Mouse (Mus musculus) olfactory bulb, adult 2 months (tissue): ENCODE results near the gene Ankrd44. TPM values are rescaled to one million over a fixed set of nuclear protein-coding genes. Genes with fewer than 3 reads are reported as not detected.

Experiments
- H3K27ac ChIP-seq: fragments of 200-500 bp; 2 replicates; pipeline ENCODE4 v1.5.1; 2012; ENCODE audit warnings: low read depth, low read length; ENCODE audit not compliant: insufficient read depth
- H3K4me1 ChIP-seq: fragments of 200-500 bp; 2 replicates; pipeline ENCODE4 v1.6.1; 2012; ENCODE audit warnings: low read length; ENCODE audit not compliant: control insufficient read depth, insufficient read depth
- H3K4me3 ChIP-seq: fragments of 200-500 bp; 2 replicates; pipeline ENCODE4 v1.5.1; 2012; ENCODE audit warnings: mild to moderate bottlenecking, low read depth, low read length, moderate library complexity; ENCODE audit not compliant: insufficient read depth
- CTCF ChIP-seq: fragments of 200-500 bp; IDR thresholded peaks from 2 replicates; pipeline ENCODE4 v1.5.1; 2012; ENCODE audit warnings: low read depth, mild to moderate bottlenecking, low read length, moderate library complexity; ENCODE audit not compliant: insufficient read depth
- POLR2A ChIP-seq: fragments of 200-500 bp; IDR thresholded peaks from 2 replicates; pipeline ENCODE4 v1.6.1; 2012; ENCODE audit warnings: mild to moderate bottlenecking, low read depth, low read length, moderate library complexity; ENCODE audit not compliant: insufficient read depth
- WGBS: fragments of 180-500 bp; shearing (Covaris S2); methylation state at CpG from one replicate; pipeline ENCODE4 v1.1.7; 2018; 5-methylcytosine and 5-hydroxymethylcytosine counted together
- polyA plus RNA-seq: library from polyadenylated mRNA; stranded (reverse); fragments of >200 nt; gene quantifications from 2 replicates; pipeline ENCODE4 v1.2.4, GENCODE M21; 2012; ENCODE audit warnings: low replicate concordance; ENCODE audit not compliant: missing spikeins, insufficient read depth, insufficient read length

Gene Ankrd44
- polyA plus RNA-seq, 1 experiment, result not detected

DNA sequence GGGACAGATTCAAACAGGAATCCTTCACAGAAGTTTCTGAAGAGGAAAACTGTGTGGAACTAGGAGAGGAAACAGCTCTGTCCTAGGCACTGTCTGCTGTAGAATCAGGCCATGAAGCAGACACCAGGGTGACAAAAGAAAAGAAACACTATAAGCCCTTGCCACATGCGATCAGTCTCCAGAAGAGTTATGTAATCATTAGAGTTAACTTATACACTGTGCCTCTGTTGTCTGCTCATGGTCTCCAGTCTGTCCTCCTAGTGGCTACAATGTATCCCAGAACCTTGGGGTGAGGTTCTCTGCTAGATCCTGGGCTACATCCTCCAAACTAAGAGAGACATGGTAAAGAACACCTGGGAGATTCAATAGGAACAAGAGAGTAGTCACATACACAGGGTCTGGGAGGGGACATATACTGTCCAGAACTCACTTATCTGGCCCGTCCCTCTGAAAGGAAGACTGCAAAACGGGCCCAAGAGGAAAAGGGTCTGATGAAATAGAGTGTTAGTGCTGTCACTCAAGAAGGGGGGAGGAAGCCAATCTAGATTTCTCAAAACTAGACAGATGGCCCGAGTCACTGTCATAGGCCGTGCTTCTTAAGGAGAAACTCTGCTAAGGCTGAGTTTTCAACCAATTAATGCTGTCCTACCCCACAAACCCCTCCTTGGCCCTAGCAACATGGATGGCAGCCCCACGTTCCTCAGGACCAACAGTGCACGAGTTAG, 61.1 kb downstream of the Ankrd44 start:
- Histone ChIP-seq H3K4me3 (no peak overlapping the region), H3K27ac (no peak overlapping the region), H3K4me1 (peaks cover 4% of the 10 kb centered on the region; the same call in 1 of the 2 replicates)
- 96% methylated on average over 7 of the region's 7 CpGs for WGBS
- TF ChIP-seq POLR2A (no peak), CTCF (no peak)

DNA sequence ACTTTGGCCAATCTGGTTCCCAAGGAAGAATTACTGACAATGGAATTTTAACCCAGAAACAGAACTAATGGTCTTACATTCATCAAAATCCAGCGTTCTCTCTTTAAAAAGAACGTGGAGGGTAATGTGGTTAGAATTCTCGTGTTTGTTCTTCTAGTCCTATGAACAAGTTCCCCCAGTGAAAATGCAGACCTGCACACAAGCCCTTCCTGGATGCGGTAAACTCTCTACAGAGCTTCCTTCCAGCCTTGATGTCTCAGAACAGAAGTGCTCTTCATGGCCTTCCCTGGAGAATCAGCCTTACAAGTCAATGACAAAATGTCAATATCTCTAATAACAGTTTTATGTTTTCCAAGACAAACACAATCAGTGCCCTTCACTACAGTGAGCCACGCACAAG, 65.8 kb downstream of the Ankrd44 start:
- H3K4me3 ChIP-seq, result no peak overlapping the region
- 87% methylated on average over 5 of the region's 5 CpGs for WGBS
- TF ChIP-seq POLR2A, result no peak
- TF ChIP-seq CTCF, result no peak
- H3K4me1 ChIP-seq, result no peaks in the 10 kb centered on the region
- H3K27ac ChIP-seq, result no peak overlapping the region

DNA sequence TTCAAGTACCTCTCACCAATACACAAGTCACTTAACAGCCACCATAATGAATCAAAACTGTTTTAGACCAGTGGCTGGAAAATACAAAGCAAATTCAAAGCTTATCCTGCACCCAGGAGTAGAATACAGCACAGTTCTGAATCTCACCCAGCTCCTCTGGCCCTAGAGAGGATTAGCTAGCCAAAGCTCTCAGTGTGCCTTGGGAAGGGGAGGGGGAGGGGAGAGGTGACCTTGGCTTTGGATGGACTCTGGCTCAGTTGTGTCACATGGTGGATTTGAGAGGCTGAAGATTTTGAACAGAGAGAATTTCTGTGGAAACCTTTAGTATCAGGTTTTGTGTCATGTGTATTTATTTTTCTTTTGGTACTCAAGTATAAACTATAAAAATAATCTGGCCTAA, 66.3 kb downstream of the Ankrd44 start:
- no peak overlapping the region for H3K4me3 ChIP-seq
- no peaks in the 10 kb centered on the region for H3K4me1 ChIP-seq
- TF ChIP-seq POLR2A, result no peak
- H3K27ac ChIP-seq, result no peak overlapping the region

DNA sequence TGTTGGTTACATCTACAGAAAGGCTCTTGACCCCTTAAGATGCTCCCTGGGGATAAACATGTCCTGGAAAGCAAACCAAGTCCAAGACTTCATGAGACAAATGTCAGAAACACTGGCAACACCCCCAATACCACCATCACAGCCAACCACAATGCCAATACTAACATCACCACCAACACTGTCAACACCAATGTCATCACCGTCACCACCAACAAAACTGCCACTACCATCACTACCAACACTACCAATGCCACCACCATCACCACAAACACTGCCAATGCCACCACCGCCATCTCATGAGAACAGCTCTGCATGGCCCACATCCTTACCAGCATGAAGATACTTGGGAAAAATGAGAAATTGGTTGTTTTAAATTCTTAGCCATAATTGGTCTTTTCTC, 67.3 kb downstream of the Ankrd44 start:
- Histone ChIP-seq H3K4me1 (peaks cover 3% of the 10 kb centered on the region; the same call in 1 of the 2 replicates), H3K27ac (no peak overlapping the region), H3K4me3 (no peak overlapping the region)
- TF ChIP-seq CTCF (no peak), POLR2A (no peak)
- WGBS, result 96% methylated on average over 2 of the region's 2 CpGs

DNA sequence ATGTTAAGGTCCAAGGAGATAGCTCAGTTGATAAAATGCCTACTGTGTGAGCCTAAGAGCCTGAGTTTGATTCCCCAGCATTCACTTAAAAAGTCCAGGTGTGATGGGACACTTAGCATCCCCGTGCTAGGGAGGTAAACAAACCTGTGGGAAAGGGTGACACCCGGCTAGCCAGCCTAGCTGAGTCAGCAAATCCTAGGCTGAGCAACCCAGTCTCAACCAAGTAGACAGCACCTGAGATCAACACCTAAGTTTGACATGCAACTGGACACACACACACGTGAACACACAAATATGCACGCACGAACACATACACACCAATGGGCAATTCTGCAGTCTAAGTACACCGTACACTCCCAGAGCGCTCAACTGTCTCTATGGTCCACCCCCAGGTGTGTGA, 69.7 kb downstream of the Ankrd44 start:
- Histone ChIP-seq H3K27ac (no peak overlapping the region), H3K4me3 (no peak overlapping the region), H3K4me1 (peaks cover 12% of the 10 kb centered on the region)
- 98% methylated on average over 7 of the region's 7 CpGs for WGBS
- TF ChIP-seq CTCF (no peak), POLR2A (no peak)

DNA sequence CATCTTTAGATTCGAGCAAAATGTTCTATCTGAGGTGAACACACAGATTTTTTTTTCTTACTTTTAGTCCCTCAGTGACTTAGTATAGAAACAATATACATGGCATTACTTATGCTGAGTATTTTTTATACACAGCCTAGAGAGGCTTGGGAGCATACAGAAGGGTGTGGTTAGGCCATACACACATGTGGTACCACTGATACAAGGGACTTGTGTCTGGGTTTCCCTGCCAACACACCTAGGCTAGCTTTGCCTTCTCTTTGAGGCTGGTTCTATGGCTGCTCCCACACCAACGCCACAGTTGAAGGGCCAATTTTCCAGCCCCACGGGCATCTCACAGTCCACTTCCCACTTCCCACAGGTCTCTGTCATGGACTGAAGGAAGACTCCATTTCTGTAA, 70.2 kb downstream of the Ankrd44 start:
- TF ChIP-seq CTCF (no peak), POLR2A (no peak)
- 90% methylated on average over 3 of the region's 3 CpGs for WGBS
- Histone ChIP-seq H3K27ac (no peak overlapping the region), H3K4me3 (no peak overlapping the region), H3K4me1 (peaks cover 12% of the 10 kb centered on the region)

DNA sequence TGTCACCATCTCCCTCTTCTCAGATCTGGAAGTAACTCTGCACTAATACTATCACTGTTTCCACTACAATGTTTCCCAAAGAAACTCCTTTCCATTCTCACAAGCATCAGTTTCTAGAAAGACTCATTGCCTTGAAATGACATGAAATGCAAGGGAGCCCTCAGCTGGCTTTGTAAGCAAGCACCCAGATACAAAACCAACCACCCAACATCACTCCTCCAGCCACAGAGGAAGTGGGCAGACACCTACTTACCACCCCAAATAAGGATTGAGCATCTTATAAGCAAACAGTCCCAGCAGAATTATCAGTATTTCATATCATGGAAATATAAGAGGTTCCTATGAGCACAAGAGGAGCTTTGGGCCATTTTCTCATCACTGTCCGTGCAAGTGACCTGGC, 71.8 kb downstream of the Ankrd44 start:
- Histone ChIP-seq H3K4me1 (peaks cover 12% of the 10 kb centered on the region), H3K27ac (no peak overlapping the region), H3K4me3 (no peak overlapping the region)
- TF ChIP-seq POLR2A (no peak), CTCF (no peak)
- WGBS, result 93% methylated on average over 1 of the region's 1 CpGs

DNA sequence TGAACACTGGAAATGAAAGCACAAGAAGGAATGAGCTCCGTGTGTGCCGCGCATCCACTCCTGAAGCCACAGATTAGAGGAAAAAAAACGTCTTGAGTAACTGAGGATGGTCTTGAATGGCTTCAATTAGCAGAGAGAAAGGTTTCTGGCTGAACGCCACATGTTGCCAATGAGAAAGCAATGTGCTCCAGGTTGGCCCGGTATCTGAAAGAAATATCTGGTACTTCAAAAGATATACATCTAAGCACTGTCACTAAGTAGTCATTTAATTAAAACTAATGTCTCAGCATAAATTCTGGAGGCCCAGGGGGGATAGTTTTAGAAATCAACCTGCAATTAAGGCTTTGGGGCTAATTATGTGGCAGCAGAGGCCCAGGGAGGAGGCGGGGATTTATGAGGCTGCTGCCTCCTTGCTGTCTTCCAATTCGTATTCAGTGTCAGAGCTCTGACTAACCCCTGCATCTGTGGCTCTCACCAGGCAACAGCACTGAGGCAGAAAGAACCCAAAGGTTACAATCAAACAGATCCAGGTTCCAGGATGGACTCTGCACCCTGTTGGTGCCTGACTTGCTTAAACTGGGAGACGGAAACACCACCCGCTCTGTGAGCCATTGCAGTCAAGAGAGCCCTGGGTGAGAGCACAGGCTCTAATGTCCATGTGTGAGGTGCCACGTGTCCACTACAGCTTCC, 72.7 kb downstream of the Ankrd44 start:
- no peak overlapping the region for H3K27ac ChIP-seq

DNA sequence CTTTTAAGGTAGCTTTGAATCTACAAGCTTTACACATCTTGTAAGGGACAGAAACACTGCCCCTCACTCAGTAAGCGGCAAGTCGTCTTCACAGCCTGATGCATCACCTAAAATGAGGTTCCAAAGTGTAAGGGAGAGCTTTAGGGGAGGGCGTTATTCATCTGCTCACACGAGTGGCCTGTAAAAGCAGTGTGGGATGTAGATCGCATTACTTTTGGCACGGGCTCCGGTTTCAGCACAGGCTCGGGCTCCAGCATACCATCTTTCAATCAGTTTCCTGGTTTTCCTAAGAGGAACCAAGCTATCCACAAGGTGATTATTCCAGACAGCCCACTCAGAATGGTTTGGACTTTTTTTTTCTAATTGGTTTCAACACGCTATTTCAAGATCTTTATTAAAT, 74.6 kb downstream of the Ankrd44 start:
- Histone ChIP-seq H3K4me1 (peaks cover 12% of the 10 kb centered on the region), H3K27ac (no peak overlapping the region), H3K4me3 (no peak overlapping the region)
- 80% methylated on average over 9 of the region's 9 CpGs for WGBS
- no peak for TF ChIP-seq POLR2A
- TF ChIP-seq CTCF, result no peak

More for the DNA sequence above, 72.7 kb downstream of the Ankrd44 start:
- WGBS, result 57% methylated on average over 11 of the region's 11 CpGs
- peaks cover 12% of the 10 kb centered on the region for H3K4me1 ChIP-seq
- no peak overlapping the region for H3K4me3 ChIP-seq
- TF ChIP-seq POLR2A (no peak), CTCF (no peak)
